Mouse (Mus musculus): Measurements from ENCODE around the gene Cdadc1. TPM values are rescaled to one million over a fixed set of nuclear protein-coding genes. Genes with fewer than 3 reads are reported as not detected.

Gene Cdadc1
- polyA plus RNA-seq, 1 experiment from 2014 or later = 38.5 TPM

- Histone ChIP-seq H3K27ac (replicated peaks) (no peak overlapping the region), H3K36me3 (no peaks in the 10 kb centered on the region), H3K4me3 (no peak overlapping the region), H3K9ac (no peak overlapping the region), H3K27me3 (peaks cover 10% of the 10 kb centered on the region; the same call in 1 of the 2 replicates), H3K4me2 (no peak overlapping the region), H3K9me3 (no peaks in the 10 kb centered on the region), H3K4me1 (replicated peaks) (no peaks in the 10 kb centered on the region)
- 23% methylated on average over 5 of the region's 5 CpGs for WGBS
- peak; percentile 71; the same call in 1 of the 2 replicates for ATAC-seq (ENCODE audit: low read depth)
Measured at GRCm38 (mm10) chr14:59605671-59606353, 8.1 kb upstream of the Cdadc1 start.

- 70% methylated on average over 5 of the region's 5 CpGs for WGBS
- no peaks in the 10 kb centered on the region for H3K4me1 ChIP-seq (replicated peaks)
- H3K27ac ChIP-seq (replicated peaks) = no peak overlapping the region
- H3K9me3 ChIP-seq = no peaks in the 10 kb centered on the region
- H3K9ac ChIP-seq = no peak overlapping the region
- H3K36me3 ChIP-seq = no peaks in the 10 kb centered on the region
- no peak for ATAC-seq (ENCODE audit: low read depth)
- peaks cover 10% of the 10 kb centered on the region; the same call in 1 of the 2 replicates for H3K27me3 ChIP-seq
- no peak overlapping the region for H3K4me3 ChIP-seq
- H3K4me2 ChIP-seq = no peak overlapping the region
Measured at GRCm38 (mm10) chr14:59604002-59604645, 6.4 kb upstream of the Cdadc1 start.

GRCm38 (mm10) chr14:59598260-59598627 lies 485 bp upstream of the Cdadc1 start:
- WGBS = 3% methylated on average over 8 of the region's 8 CpGs

GRCm38 (mm10) chr14:59594988-59595387 lies 2.8 kb downstream of the Cdadc1 start:
- Histone ChIP-seq H3K4me1 (replicated peaks) (peaks cover 9% of the 10 kb centered on the region), H3K9me3 (no peaks in the 10 kb centered on the region), H3K4me2 (no peak overlapping the region), H3K27ac (replicated peaks) (no peak overlapping the region), H3K27me3 (no peaks in the 10 kb centered on the region), H3K36me3 (peaks cover 23% of the 10 kb centered on the region), H3K4me3 (no peak overlapping the region), H3K9ac (no peak overlapping the region)
- ATAC-seq (ENCODE audit: low read depth) = no peak
- 93% methylated on average over 3 of the region's 3 CpGs for WGBS

More at GRCm38 (mm10) chr14:59598260-59598627, 485 bp upstream of the Cdadc1 start:
- H3K4me2 ChIP-seq = peak overlapping the region; percentile 91
- peak overlapping the region; percentile 92 for H3K4me3 ChIP-seq
- peaks cover 9% of the 10 kb centered on the region for H3K4me1 ChIP-seq (replicated peaks)
- H3K9me3 ChIP-seq = no peaks in the 10 kb centered on the region
- ATAC-seq (ENCODE audit: low read depth) = peak; percentile 70
- peaks cover 9% of the 10 kb centered on the region; the same call in 1 of the 2 replicates for H3K27me3 ChIP-seq
- H3K9ac ChIP-seq = peak overlapping the region; percentile 91
- H3K36me3 ChIP-seq = no peaks in the 10 kb centered on the region
- peak overlapping the region; percentile 81 for H3K27ac ChIP-seq (replicated peaks)

GRCm38 (mm10) chr14:59592593-59592992 lies 5.2 kb downstream of the Cdadc1 start:
- Histone ChIP-seq H3K27ac (replicated peaks) (no peak overlapping the region), H3K4me2 (no peak overlapping the region), H3K27me3 (no peaks in the 10 kb centered on the region), H3K4me1 (replicated peaks) (peaks cover 9% of the 10 kb centered on the region), H3K9ac (no peak overlapping the region), H3K4me3 (no peak overlapping the region), H3K9me3 (no peaks in the 10 kb centered on the region), H3K36me3 (peaks cover 44% of the 10 kb centered on the region)
- 70% methylated on average over 3 of the region's 3 CpGs for WGBS
- ATAC-seq (ENCODE audit: low read depth) = no peak

GRCm38 (mm10) chr14:59591901-59592300 lies 5.9 kb downstream of the Cdadc1 start:
- Histone ChIP-seq H3K4me3 (no peak overlapping the region), H3K9me3 (no peaks in the 10 kb centered on the region), H3K36me3 (peaks cover 44% of the 10 kb centered on the region), H3K4me2 (no peak overlapping the region), H3K27me3 (no peaks in the 10 kb centered on the region), H3K9ac (no peak overlapping the region), H3K27ac (replicated peaks) (no peak overlapping the region), H3K4me1 (replicated peaks) (peaks cover 5% of the 10 kb centered on the region)
- no peak for ATAC-seq (ENCODE audit: low read depth)
- WGBS = 60% methylated on average over 8 of the region's 8 CpGs

GRCm38 (mm10) chr14:59590614-59591013 lies 7.1 kb downstream of the Cdadc1 start:
- no peaks in the 10 kb centered on the region for H3K27me3 ChIP-seq
- no peak overlapping the region for H3K27ac ChIP-seq (replicated peaks)
- H3K9ac ChIP-seq = no peak overlapping the region
- peaks cover 57% of the 10 kb centered on the region for H3K36me3 ChIP-seq
- WGBS = 88% methylated on average over 1 of the region's 1 CpGs
- H3K9me3 ChIP-seq = no peaks in the 10 kb centered on the region
- H3K4me1 ChIP-seq (replicated peaks) = no peaks in the 10 kb centered on the region
- H3K4me3 ChIP-seq = no peak overlapping the region
- H3K4me2 ChIP-seq = no peak overlapping the region
- ATAC-seq (ENCODE audit: low read depth) = no peak

GRCm38 (mm10) chr14:59576385-59576784 lies 21.4 kb downstream of the Cdadc1 start:
- no peak overlapping the region for H3K4me2 ChIP-seq
- H3K27me3 ChIP-seq = no peaks in the 10 kb centered on the region
- no peaks in the 10 kb centered on the region for H3K4me1 ChIP-seq (replicated peaks)
- H3K9me3 ChIP-seq = no peaks in the 10 kb centered on the region
- ATAC-seq (ENCODE audit: low read depth) = no peak
- no peak overlapping the region for H3K27ac ChIP-seq (replicated peaks)
- no peak overlapping the region for H3K4me3 ChIP-seq
- H3K36me3 ChIP-seq = peaks cover 43% of the 10 kb centered on the region
- H3K9ac ChIP-seq = no peak overlapping the region
- 91% methylated on average over 5 of the region's 5 CpGs for WGBS

- no peak for ATAC-seq (ENCODE audit: low read depth)
- Histone ChIP-seq H3K4me3 (no peak overlapping the region), H3K27me3 (no peaks in the 10 kb centered on the region), H3K27ac (replicated peaks) (no peak overlapping the region), H3K9ac (no peak overlapping the region), H3K4me2 (no peak overlapping the region), H3K36me3 (peaks cover 59% of the 10 kb centered on the region), H3K4me1 (replicated peaks) (no peaks in the 10 kb centered on the region), H3K9me3 (no peaks in the 10 kb centered on the region)
- WGBS = 91% methylated on average over 6 of the region's 6 CpGs
Measured at GRCm38 (mm10) chr14:59566756-59567155, 31.0 kb downstream of the Cdadc1 start.

GRCm38 (mm10) chr14:59557886-59558285 lies 39.9 kb downstream of the Cdadc1 start:
- Histone ChIP-seq H3K4me1 (replicated peaks) (no peaks in the 10 kb centered on the region), H3K36me3 (no peaks in the 10 kb centered on the region), H3K4me2 (no peak overlapping the region), H3K27me3 (no peaks in the 10 kb centered on the region), H3K27ac (replicated peaks) (no peak overlapping the region), H3K4me3 (no peak overlapping the region), H3K9me3 (no peaks in the 10 kb centered on the region), H3K9ac (no peak overlapping the region)
- no peak for ATAC-seq (ENCODE audit: low read depth)
- WGBS = 39% methylated on average over 1 of the region's 1 CpGs

GRCm38 (mm10) chr14:59557071-59557470 lies 40.7 kb downstream of the Cdadc1 start:
- Histone ChIP-seq H3K27me3 (no peaks in the 10 kb centered on the region), H3K4me1 (replicated peaks) (no peaks in the 10 kb centered on the region), H3K9me3 (no peaks in the 10 kb centered on the region), H3K9ac (no peak overlapping the region), H3K27ac (replicated peaks) (no peak overlapping the region), H3K4me3 (no peak overlapping the region), H3K36me3 (no peaks in the 10 kb centered on the region), H3K4me2 (no peak overlapping the region)
- no peak for ATAC-seq (ENCODE audit: low read depth)
- 79% methylated on average over 4 of the region's 4 CpGs for WGBS

- Histone ChIP-seq H3K4me3 (no peak overlapping the region), H3K27ac (replicated peaks) (no peak overlapping the region), H3K4me2 (no peak overlapping the region), H3K27me3 (no peaks in the 10 kb centered on the region), H3K4me1 (replicated peaks) (no peaks in the 10 kb centered on the region), H3K36me3 (no peaks in the 10 kb centered on the region), H3K9me3 (no peaks in the 10 kb centered on the region), H3K9ac (no peak overlapping the region)
- WGBS = 58% methylated on average over 13 of the region's 13 CpGs
- ATAC-seq (ENCODE audit: low read depth) = peak; percentile 69; the same call in 1 of the 2 replicates
Measured at GRCm38 (mm10) chr14:59555928-59556531, 41.7 kb downstream of the Cdadc1 start.
